Mouse (Mus musculus): ENCODE results near the gene Mybpc1.

DNA sequence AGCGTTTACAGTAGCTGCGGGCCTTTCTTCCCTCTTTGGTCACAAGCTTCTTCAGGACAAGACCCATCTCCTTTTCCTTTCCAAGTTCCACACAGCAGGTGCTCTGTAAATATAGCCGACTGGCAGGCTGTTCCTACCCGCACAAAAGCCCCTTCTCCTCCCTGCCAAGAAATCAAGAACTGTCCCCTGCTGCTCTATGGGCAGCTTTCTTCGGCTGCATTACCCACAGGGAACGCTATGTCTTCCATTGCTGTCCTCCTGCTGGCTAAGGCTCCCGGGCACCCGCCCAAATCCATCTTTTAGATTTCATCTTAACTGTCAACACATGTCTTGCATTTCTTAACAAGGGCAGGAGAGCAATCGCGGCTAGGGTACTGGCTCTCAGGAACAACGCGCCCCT is 13.9 kb downstream of the Mybpc1 start:
- TF ChIP-seq POLR2A (IDR thresholded peaks at IDR 0.05; ENCODE audit: borderline replicate concordance, control insufficient read depth, low read depth, low read length) (no peak), CTCF (IDR thresholded peaks at IDR 0.05; ENCODE audit: control insufficient read depth, insufficient read depth, low read length) (no peak)

Measured in bone marrow, adult 2 months (tissue).